Mouse (Mus musculus) hindbrain, postnatal 0 days (tissue): ENCODE results near the gene Nup153. TPM values are rescaled to one million over a fixed set of nuclear protein-coding genes. Genes with fewer than 3 reads are reported as not detected.

Experiments used
- ATAC-seq: fragments of 200-750 bp; cut with Nextera tagmentation; 2 replicates; pipeline ENCODE4 v1.8.0; 2017; ENCODE audit warnings: mild to moderate bottlenecking, moderate TSS enrichment, moderate library complexity
- DNase-seq: peaks from one replicate; pipeline ENCODE4 v3.0.0-alpha.2; 2015; ENCODE audit warnings: low spot score
- H3K27ac ChIP-seq: fragments of 300-500 bp; sonication (generic); 2 replicates; pipeline ENCODE4 v1.5.1; 2014; ENCODE audit warnings: mild to moderate bottlenecking
- H3K27me3 ChIP-seq: fragments of 300-500 bp; sonication (generic); 2 replicates; pipeline ENCODE4 v1.6.1; 2014; ENCODE audit warnings: low read length, mixed read lengths; ENCODE audit not compliant: insufficient read depth
- H3K36me3 ChIP-seq: fragments of 300-500 bp; sonication (generic); 2 replicates; pipeline ENCODE4 v1.6.1; 2014; ENCODE audit warnings: low read length, mixed read lengths; ENCODE audit not compliant: insufficient read depth
- H3K4me1 ChIP-seq: fragments of 300-500 bp; sonication (generic); 2 replicates; pipeline ENCODE4 v1.6.1; 2014; ENCODE audit warnings: antibody characterized with exemption, low read length, mixed read lengths; ENCODE audit not compliant: insufficient read depth
- H3K4me2 ChIP-seq: fragments of 300-500 bp; sonication (generic); 2 replicates; pipeline ENCODE4 v1.6.1; 2014; ENCODE audit warnings: low read depth, mild to moderate bottlenecking, low read length, moderate library complexity, mixed read lengths
- H3K4me3 ChIP-seq: fragments of 300-500 bp; sonication (generic); 2 replicates; pipeline ENCODE4 v1.5.1; 2014; ENCODE audit warnings: low read length
- H3K9ac ChIP-seq: fragments of 300-500 bp; sonication (generic); replicated peaks from 2 replicates; pipeline ENCODE4 v1.6.1; 2014; ENCODE audit warnings: mild to moderate bottlenecking, low read length, moderate library complexity, mixed read lengths
- H3K9me3 ChIP-seq: fragments of 300-500 bp; sonication (generic); 2 replicates; pipeline ENCODE4 v1.6.1; 2016; ENCODE audit warnings: low read length, mixed read lengths
- CTCF ChIP-seq: IDR thresholded peaks from 2 replicates; pipeline ENCODE4 v1.5.1; 2016; ENCODE audit warnings: antibody characterized with exemption, control low read depth, low read depth
- WGBS: fragments of 180-500 bp; shearing (Covaris S2); extraction: QIAGEN DNeasy Blood & Tissue Kit; methylation state at CpG from one replicate; pipeline ENCODE4 v1.1.7; 2014; 5-methylcytosine and 5-hydroxymethylcytosine counted together
- polyA plus RNA-seq: library from polyadenylated mRNA; unstranded; fragments of >200 nt; fragmentation: Nextera tagmentation; extraction: Ambion mirVana; gene quantifications from 2 replicates; pipeline ENCODE4 v1.2.1, GENCODE M21; 2015
- total RNA-seq: library from RNA; depleted of rRNA; stranded (reverse); fragments of >200 nt; gene quantifications from 2 replicates; pipeline ENCODE4 v1.2.3, GENCODE M21; 2014

Gene Nup153
- total and polyA plus RNA-seq, 2 experiments from 2014 or later: 10.6 to 88.6 TPM

- Histone ChIP-seq H3K4me3 (no peak overlapping the region), H3K36me3 (peaks cover 22% of the 10 kb centered on the region; the same call in 1 of the 2 replicates)
Observed at GRCm38 (mm10) chr13:46760921-46761320, 33.2 kb upstream of the Nup153 start.

DNA sequence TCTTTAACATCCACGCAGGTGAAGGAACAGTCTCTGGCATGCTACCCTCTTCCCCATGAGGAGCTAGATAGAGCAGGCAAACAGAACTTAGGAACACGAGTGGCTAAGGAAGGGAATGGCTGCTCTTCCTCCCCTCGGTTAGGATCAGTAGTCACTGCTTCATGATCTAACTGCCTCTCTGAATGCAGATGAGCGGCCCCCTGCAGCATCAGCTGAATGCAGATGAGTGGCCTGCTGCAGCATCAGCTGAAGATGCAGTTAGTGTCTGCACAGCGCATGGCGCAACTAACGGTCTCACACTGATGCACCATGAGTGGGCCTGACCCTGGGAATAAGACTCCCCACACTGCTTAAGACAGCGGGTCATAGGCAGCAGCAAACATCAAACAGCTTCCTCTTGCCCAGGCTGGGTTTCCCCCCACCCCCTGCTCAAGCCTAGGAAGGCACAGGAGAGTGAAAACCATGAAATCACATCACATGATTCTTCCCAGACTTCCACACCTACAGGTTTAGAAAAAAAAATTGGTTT is 31.6 kb upstream of the Nup153 start:
- DNase-seq (peak; percentile 20), ATAC-seq (peak; percentile 51; the same call in 1 of the 2 replicates)
- H3K36me3 ChIP-seq: peaks cover 22% of the 10 kb centered on the region; the same call in 1 of the 2 replicates
- H3K9me3 ChIP-seq: no peaks in the 10 kb centered on the region
- H3K4me1 ChIP-seq: no peaks in the 10 kb centered on the region
- H3K9ac ChIP-seq: no peak overlapping the region
- H3K4me3 ChIP-seq: no peak overlapping the region
- H3K27ac ChIP-seq: no peak overlapping the region
- no peaks in the 10 kb centered on the region for H3K27me3 ChIP-seq
- 30% methylated on average over 8 of the region's 8 CpGs for WGBS
- TF ChIP-seq CTCF: no peak
- no peak overlapping the region for H3K4me2 ChIP-seq

More at GRCm38 (mm10) chr13:46760921-46761320, 33.2 kb upstream of the Nup153 start:
- WGBS: 43% methylated on average over 6 of the region's 6 CpGs
- Histone ChIP-seq H3K4me2 (no peak overlapping the region), H3K9ac (no peak overlapping the region), H3K9me3 (no peaks in the 10 kb centered on the region), H3K27ac (no peak overlapping the region), H3K27me3 (no peaks in the 10 kb centered on the region), H3K4me1 (no peaks in the 10 kb centered on the region)
- TF ChIP-seq CTCF: no peak
- ATAC-seq (no peak), DNase-seq (no peak)

DNA sequence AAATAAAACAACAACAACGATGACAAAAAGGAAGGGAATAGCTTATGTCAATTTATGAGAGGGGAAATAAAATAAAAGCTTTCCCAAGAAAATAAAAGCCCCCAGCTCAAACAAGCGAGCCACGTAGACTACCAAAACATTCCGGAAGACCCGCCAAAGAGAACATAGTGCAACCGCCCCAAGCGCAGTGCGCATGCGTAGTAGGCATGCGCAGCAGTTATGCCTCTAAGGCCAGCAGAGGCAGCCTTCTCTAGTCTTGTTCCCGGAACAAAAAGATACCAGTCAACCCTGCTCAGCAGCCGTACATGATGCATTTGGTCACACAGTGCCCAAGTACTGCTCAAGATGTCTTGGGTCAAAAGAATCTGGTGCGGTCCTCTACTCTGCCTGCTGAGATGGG is 30.9 kb upstream of the Nup153 start:
- no peak overlapping the region for H3K4me2 ChIP-seq
- H3K9me3 ChIP-seq: no peaks in the 10 kb centered on the region
- H3K4me3 ChIP-seq: no peak overlapping the region
- no peak for TF ChIP-seq CTCF
- 88% methylated on average over 13 of the region's 13 CpGs for WGBS
- no peak overlapping the region for H3K27ac ChIP-seq
- ATAC-seq (0 out of 2 replicates have a peak, but pooled peaks have one; percentile 45), DNase-seq (no peak)
- no peaks in the 10 kb centered on the region for H3K27me3 ChIP-seq
- H3K36me3 ChIP-seq: peaks cover 22% of the 10 kb centered on the region; the same call in 1 of the 2 replicates
- H3K4me1 ChIP-seq: no peaks in the 10 kb centered on the region
- H3K9ac ChIP-seq: no peak overlapping the region

- Histone ChIP-seq H3K9me3 (no peaks in the 10 kb centered on the region), H3K27me3 (no peaks in the 10 kb centered on the region), H3K9ac (no peak overlapping the region), H3K27ac (no peak overlapping the region), H3K4me3 (no peak overlapping the region), H3K4me2 (no peak overlapping the region), H3K36me3 (peaks cover 19% of the 10 kb centered on the region; the same call in 1 of the 2 replicates), H3K4me1 (no peaks in the 10 kb centered on the region)
- DNase-seq: no peak
- TF ChIP-seq CTCF: no peak
- no peak for ATAC-seq
- 92% methylated on average over 7 of the region's 7 CpGs for WGBS
Observed at GRCm38 (mm10) chr13:46757946-46758345, 30.2 kb upstream of the Nup153 start.

DNA sequence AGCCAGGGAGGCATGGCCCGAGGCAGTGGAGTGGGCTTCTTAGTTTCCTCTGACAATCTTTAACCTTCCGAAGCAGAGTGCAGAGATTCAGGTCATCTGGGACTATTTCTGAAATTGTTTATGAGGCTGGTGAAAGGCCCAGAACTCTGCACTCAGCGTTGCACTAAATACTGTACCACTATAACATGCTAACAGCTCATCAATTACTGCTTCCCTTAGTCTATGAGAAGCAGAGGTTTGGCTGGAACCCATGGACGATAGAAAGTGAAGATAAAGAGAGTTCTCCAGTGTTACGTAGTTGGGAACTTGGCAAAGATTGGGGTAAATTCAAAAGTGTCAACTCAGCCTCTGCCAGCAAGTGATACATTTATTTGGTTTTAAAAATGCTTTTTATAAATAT is 25.6 kb upstream of the Nup153 start:
- Histone ChIP-seq H3K36me3 (peaks cover 22% of the 10 kb centered on the region; the same call in 1 of the 2 replicates), H3K9ac (no peak overlapping the region), H3K4me3 (no peak overlapping the region), H3K27ac (no peak overlapping the region), H3K9me3 (no peaks in the 10 kb centered on the region), H3K4me2 (no peak overlapping the region), H3K27me3 (no peaks in the 10 kb centered on the region), H3K4me1 (no peaks in the 10 kb centered on the region)
- DNase-seq (no peak), ATAC-seq (no peak)
- no peak for TF ChIP-seq CTCF
- 93% methylated on average over 5 of the region's 5 CpGs for WGBS

- Histone ChIP-seq H3K27ac (no peak overlapping the region), H3K27me3 (no peaks in the 10 kb centered on the region), H3K9me3 (no peaks in the 10 kb centered on the region), H3K9ac (no peak overlapping the region), H3K4me3 (no peak overlapping the region), H3K4me2 (no peak overlapping the region), H3K36me3 (peaks cover 22% of the 10 kb centered on the region; the same call in 1 of the 2 replicates), H3K4me1 (no peaks in the 10 kb centered on the region)
- ATAC-seq (no peak), DNase-seq (no peak)
- no peak for TF ChIP-seq CTCF
- 80% methylated on average over 13 of the region's 13 CpGs for WGBS
Observed at GRCm38 (mm10) chr13:46752566-46753229, 25.0 kb upstream of the Nup153 start.
